8 mouse cellular contexts compared by ENCODE assay signal in genomic region chr12:77789427-77789826, GRCm38 (mm10).
DNase-seq lines count a peak whose midpoint lies in the region; ATAC-seq lines count a peak whose summit lies in the region.

No protein-coding gene starts in this region.

- 3% methylated on average over 8 of the region's 8 CpGs for WGBS in heart, embryonic 11.5 days (ENCODE audit: insufficient replicate concordance)
- 4% methylated on average over 8 of the region's 8 CpGs for WGBS in forebrain, embryonic 10.5 days
- 4% methylated on average over 8 of the region's 8 CpGs for WGBS in limb, embryonic 13.5 days
- 1% methylated on average over 8 of the region's 8 CpGs for WGBS in neural tube, embryonic 12.5 days

- peak overlapping the region; percentile 15 for H3K4me3 ChIP-seq in heart, embryonic 11.5 days (ENCODE audit: low read depth, low read length)
- H3K4me3 ChIP-seq in forebrain, embryonic 10.5 days: peak overlapping the region; percentile 43
- H3K4me3 ChIP-seq in limb, embryonic 13.5 days: peak overlapping the region; percentile 17
- H3K4me3 ChIP-seq in neural tube, embryonic 12.5 days: 0 out of 2 replicates have a peak overlapping the region, but pooled peaks have one; percentile 19

- no peak overlapping the region for H3K27ac ChIP-seq in heart, embryonic 11.5 days (ENCODE audit: low read depth, low read length)
- no peak overlapping the region; the same call in 1 of the 2 replicates for H3K27ac ChIP-seq in forebrain, embryonic 10.5 days
- H3K27ac ChIP-seq in limb, embryonic 13.5 days: no peak overlapping the region
- no peak overlapping the region for H3K27ac ChIP-seq in neural tube, embryonic 12.5 days

- no peak overlapping the region for H3K9ac ChIP-seq in heart, embryonic 11.5 days (ENCODE audit: low read depth, low read length)
- H3K9ac ChIP-seq in limb, embryonic 13.5 days: no peak overlapping the region
- 0 out of 2 replicates have a peak overlapping the region, but pooled peaks have one; percentile 22 for H3K9ac ChIP-seq in neural tube, embryonic 12.5 days

- peaks cover 7% of the 10 kb centered on the region for H3K4me1 ChIP-seq in heart, embryonic 11.5 days (ENCODE audit: control insufficient read depth, insufficient read depth, low read length)
- peaks cover 19% of the 10 kb centered on the region for H3K4me1 ChIP-seq in forebrain, embryonic 10.5 days
- H3K4me1 ChIP-seq in limb, embryonic 13.5 days: peaks cover 10% of the 10 kb centered on the region
- peaks cover 8% of the 10 kb centered on the region for H3K4me1 ChIP-seq in neural tube, embryonic 12.5 days

- ATAC-seq in heart, embryonic 11.5 days (replicated peaks; ENCODE audit: insufficient number of reproducible peaks, low FRiP score, low TSS enrichment): no peak
- ATAC-seq in limb, embryonic 13.5 days (ENCODE audit: low FRiP score, low read depth): no peak; the same call in 1 of the 2 replicates
- ATAC-seq in neural tube, embryonic 12.5 days (ENCODE audit: low FRiP score, low read depth): peak; percentile 75

- H3K36me3 ChIP-seq in heart, embryonic 11.5 days (ENCODE audit: control insufficient read depth, insufficient read depth, low read length): no peaks in the 10 kb centered on the region
- no peaks in the 10 kb centered on the region for H3K36me3 ChIP-seq in forebrain, embryonic 10.5 days (replicated peaks)
- H3K36me3 ChIP-seq in limb, embryonic 13.5 days: no peaks in the 10 kb centered on the region
- H3K36me3 ChIP-seq in neural tube, embryonic 12.5 days: no peaks in the 10 kb centered on the region

- H3K27me3 ChIP-seq in heart, embryonic 11.5 days (ENCODE audit: control insufficient read depth, insufficient read depth, low read length): peaks cover 3% of the 10 kb centered on the region; the same call in 1 of the 2 replicates
- peaks cover 62% of the 10 kb centered on the region for H3K27me3 ChIP-seq in forebrain, embryonic 10.5 days (ENCODE audit: poor library complexity, severe bottlenecking)
- H3K27me3 ChIP-seq in limb, embryonic 13.5 days: peaks cover 23% of the 10 kb centered on the region
- H3K27me3 ChIP-seq in neural tube, embryonic 12.5 days (replicated peaks): no peaks in the 10 kb centered on the region

- H3K4me2 ChIP-seq in heart, embryonic 11.5 days: peak overlapping the region; percentile 66
- peak overlapping the region; percentile 52 for H3K4me2 ChIP-seq in limb, embryonic 13.5 days (replicated peaks)
- peak overlapping the region; percentile 56 for H3K4me2 ChIP-seq in neural tube, embryonic 12.5 days (replicated peaks)

- no peaks in the 10 kb centered on the region for H3K9me3 ChIP-seq in heart, embryonic 11.5 days (replicated peaks; ENCODE audit: control insufficient read depth, low read length)
- no peaks in the 10 kb centered on the region for H3K9me3 ChIP-seq in forebrain, embryonic 10.5 days
- H3K9me3 ChIP-seq in limb, embryonic 13.5 days: no peaks in the 10 kb centered on the region
- no peaks in the 10 kb centered on the region for H3K9me3 ChIP-seq in neural tube, embryonic 12.5 days

- DNase-seq in heart, adult 8-10 months (ENCODE audit: low spot score): no peak
- peak; percentile 45 for DNase-seq in CD4-positive helper T cell, adult 2 months (ENCODE audit: low read depth, low spot score)
- DNase-seq in forebrain, embryonic 10.5 days (ENCODE audit: extremely low spot score, low spot score): peak; percentile 39
- DNase-seq in ovary, postnatal 14 days (ENCODE audit: low spot score): no peak
- DNase-seq in ovary, postnatal 10 days (ENCODE audit: low spot score): no peak

Comparison
In these comparisons a context has a peak if more than half of its experiments do, and no peak if none do; other contexts are left out.
1. DNase-seq: peak in CD4-positive helper T cell, adult 2 months (single experiment) and forebrain, embryonic 10.5 days (single experiment); none in heart, adult 8-10 months (single experiment), ovary, postnatal 14 days (single experiment) and ovary, postnatal 10 days (single experiment).
2. Peak in every context shown above with its lines, with median percentiles within 50 percentile points of each other: H3K4me2 ChIP-seq and H3K4me3 ChIP-seq.